Mouse (Mus musculus): ENCODE results near the gene Trim44.

GRCm38 (mm10) chr2:102354076-102354475 lies 53.6 kb downstream of the Trim44 start:
- TF ChIP-seq CTCF (IDR thresholded peaks at IDR 0.05; ENCODE audit: low read depth) (no peak), EP300 (IDR thresholded peaks at IDR 0.05; ENCODE audit: low read depth) (no peak)
